Mouse (Mus musculus): ENCODE measurements around the gene Adam11. TPM values are rescaled to one million over a fixed set of nuclear protein-coding genes. Genes with fewer than 3 reads are reported as not detected.

The Adam11 gene
- polyA plus RNA-seq, 1 experiment from 2014 or later = 7.3 TPM

DNA sequence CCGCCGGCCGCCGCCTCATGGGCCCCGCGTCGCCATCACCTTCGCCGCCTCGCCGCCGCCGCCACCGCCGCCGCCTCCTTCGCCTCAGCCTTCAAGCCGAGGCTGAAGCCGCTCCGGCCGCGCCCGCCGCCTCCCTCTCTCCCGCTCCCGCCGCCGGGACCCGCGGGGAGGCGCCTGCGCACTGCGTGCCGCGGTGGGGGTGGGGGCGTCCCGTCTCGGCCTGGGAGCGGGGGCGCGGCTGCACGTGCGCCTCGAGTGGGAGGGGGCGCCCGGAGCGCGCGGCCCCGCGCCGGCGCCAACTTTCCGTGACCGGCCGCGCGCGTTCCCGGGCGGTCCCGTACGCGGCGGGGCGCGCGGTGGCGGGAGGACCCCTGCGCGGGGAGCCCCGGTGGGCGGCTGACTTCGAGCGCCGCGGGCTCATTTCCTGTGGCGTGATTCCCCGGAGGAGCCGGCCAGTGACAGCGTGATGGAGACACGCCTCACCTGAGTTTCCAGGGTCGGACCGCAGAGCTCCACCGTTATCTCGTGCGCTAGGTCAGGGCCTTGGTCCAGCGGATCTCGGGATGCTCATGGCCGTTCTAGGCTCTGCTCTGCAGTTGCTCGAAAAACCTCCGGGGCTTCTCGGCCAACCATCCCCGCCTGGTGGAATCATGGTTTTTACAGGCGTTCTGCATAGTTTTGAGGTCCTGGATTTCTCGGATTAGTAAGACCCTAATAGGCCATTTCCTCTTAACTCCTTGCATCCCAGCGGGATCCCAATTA lies 58.0 kb downstream of the Adam11 start, which contains the start of gene Gjc1:
Gjc1 (minus strand) TSS at position 680 of the 762 bp plus-strand sequence.
- peaks cover 3 to 26% of the 10 kb centered on the region in 2 experiments for H3K4me1 ChIP-seq (ENCODE audit: control insufficient read depth in 2 of 2, insufficient read depth in 2 of 2, low read length in 2 of 2)
- no peaks in the 10 kb centered on the region for H3K9me3 ChIP-seq (ENCODE audit: control insufficient read depth, low read length)
- no peaks in the 10 kb centered on the region for H3K27me3 ChIP-seq (ENCODE audit: control insufficient read depth, insufficient read depth, low read length)
- H3K4me2 ChIP-seq (ENCODE audit: low read length) = peak within 1 kb of the TSS; percentile 85
- peak within 1 kb of the TSS; percentile 96 to 99 for H3K27ac ChIP-seq (replicated peaks in 1 of 2; ENCODE audit: control insufficient read depth in 1 of 2, insufficient read depth in 1 of 2, low read depth in 2 of 2, low read length in 2 of 2)
- ATAC-seq (ENCODE audit: insufficient number of reproducible peaks, insufficient read depth, low FRiP score, low read depth) = peak; percentile 91
- 0% methylated on average over 54 of the region's 97 CpGs for WGBS
- peak within 1 kb of the TSS; percentile 99 for H3K9ac ChIP-seq (ENCODE audit: low read length)
- no peaks in the 10 kb centered on the region for H3K36me3 ChIP-seq (ENCODE audit: control insufficient read depth, insufficient read depth, low read length)
- peak within 1 kb of the TSS; percentile 94 to 97 for H3K4me3 ChIP-seq (ENCODE audit: control insufficient read depth in 1 of 2, insufficient read depth in 1 of 2, low read depth in 1 of 2, low read length in 2 of 2)

DNA sequence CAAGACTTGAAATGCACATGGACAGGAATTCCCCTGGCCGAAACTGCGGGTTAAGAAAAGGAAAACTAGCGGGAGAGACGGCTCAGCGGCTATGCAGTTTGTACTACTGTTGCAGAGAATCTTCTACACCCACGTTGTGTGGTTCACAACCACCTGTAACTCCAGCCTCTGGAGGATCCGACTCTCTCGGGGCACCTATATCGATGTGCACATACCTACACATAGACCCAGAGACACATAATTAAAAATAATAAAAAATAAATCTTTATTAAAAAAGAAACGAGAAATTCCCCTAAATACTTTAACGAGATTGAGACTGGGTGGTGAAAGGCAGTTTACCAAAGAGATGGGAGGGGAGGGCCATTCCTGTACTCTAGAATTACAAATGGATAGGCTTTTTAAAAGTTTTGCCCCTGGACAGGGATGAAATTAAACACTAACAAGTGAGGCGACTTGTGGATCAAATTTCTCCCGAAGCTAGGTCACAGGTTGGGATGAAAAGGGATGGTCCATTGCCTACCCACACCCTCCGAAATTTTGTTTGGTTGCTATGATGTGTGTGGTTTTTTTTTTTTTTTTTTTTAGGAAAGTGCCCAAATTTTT lies 58.6 kb downstream of the Adam11 start:
- 11% methylated on average over 14 of the region's 14 CpGs for WGBS
- Histone ChIP-seq H3K27me3 (ENCODE audit: control insufficient read depth, insufficient read depth, low read length) (no peaks in the 10 kb centered on the region), H3K36me3 (ENCODE audit: control insufficient read depth, insufficient read depth, low read length) (no peaks in the 10 kb centered on the region), H3K27ac (replicated peaks in 1 of 2; ENCODE audit: control insufficient read depth in 1 of 2, insufficient read depth in 1 of 2, low read depth in 2 of 2, low read length in 2 of 2) (peak overlapping the region; percentile 96 to 99), H3K9me3 (ENCODE audit: control insufficient read depth, low read length) (no peaks in the 10 kb centered on the region), H3K9ac (ENCODE audit: low read length) (peak overlapping the region; percentile 99), H3K4me3 (ENCODE audit: control insufficient read depth in 1 of 2, insufficient read depth in 1 of 2, low read depth in 1 of 2, low read length in 2 of 2) (peak overlapping the region; percentile 94 to 97), H3K4me2 (ENCODE audit: low read length) (peak overlapping the region; percentile 85), H3K4me1 (ENCODE audit: control insufficient read depth in 2 of 2, insufficient read depth in 2 of 2, low read length in 2 of 2) (peaks cover 3 to 26% of the 10 kb centered on the region in 2 experiments)
- no peak for ATAC-seq (ENCODE audit: insufficient number of reproducible peaks, insufficient read depth, low FRiP score, low read depth)

- ATAC-seq (ENCODE audit: insufficient number of reproducible peaks, insufficient read depth, low FRiP score, low read depth) = no peak
- Histone ChIP-seq H3K27ac (replicated peaks in 1 of 2; ENCODE audit: control insufficient read depth in 1 of 2, insufficient read depth in 1 of 2, low read depth in 2 of 2, low read length in 2 of 2) (no peak overlapping the region), H3K9me3 (ENCODE audit: control insufficient read depth, low read length) (no peaks in the 10 kb centered on the region), H3K36me3 (ENCODE audit: control insufficient read depth, insufficient read depth, low read length) (no peaks in the 10 kb centered on the region), H3K9ac (ENCODE audit: low read length) (no peak overlapping the region), H3K27me3 (ENCODE audit: control insufficient read depth, insufficient read depth, low read length) (no peaks in the 10 kb centered on the region), H3K4me1 (ENCODE audit: control insufficient read depth in 2 of 2, insufficient read depth in 2 of 2, low read length in 2 of 2) (peaks cover 3 to 26% of the 10 kb centered on the region in 2 experiments), H3K4me3 (ENCODE audit: control insufficient read depth in 1 of 2, insufficient read depth in 1 of 2, low read depth in 1 of 2, low read length in 2 of 2) (no peak overlapping the region), H3K4me2 (ENCODE audit: low read length) (no peak overlapping the region)
- WGBS = 34% methylated on average over 3 of the region's 3 CpGs
Measured at GRCm38 (mm10) chr11:102820432-102820831, 59.2 kb downstream of the Adam11 start.

GRCm38 (mm10) chr11:102821231-102821630 lies 60.0 kb downstream of the Adam11 start:
- no peak overlapping the region for H3K4me3 ChIP-seq (ENCODE audit: control insufficient read depth in 1 of 2, insufficient read depth in 1 of 2, low read depth in 1 of 2, low read length in 2 of 2)
- ATAC-seq (ENCODE audit: insufficient number of reproducible peaks, insufficient read depth, low FRiP score, low read depth) = no peak
- no peaks in the 10 kb centered on the region for H3K9me3 ChIP-seq (ENCODE audit: control insufficient read depth, low read length)
- H3K4me1 ChIP-seq (ENCODE audit: control insufficient read depth in 2 of 2, insufficient read depth in 2 of 2, low read length in 2 of 2) = peaks cover 3 to 19% of the 10 kb centered on the region in 2 experiments
- no peak overlapping the region for H3K4me2 ChIP-seq (ENCODE audit: low read length)
- H3K27ac ChIP-seq (replicated peaks in 1 of 2; ENCODE audit: control insufficient read depth in 1 of 2, insufficient read depth in 1 of 2, low read depth in 2 of 2, low read length in 2 of 2) = no peak overlapping the region
- H3K36me3 ChIP-seq (ENCODE audit: control insufficient read depth, insufficient read depth, low read length) = no peaks in the 10 kb centered on the region
- no peak overlapping the region for H3K9ac ChIP-seq (ENCODE audit: low read length)
- 58% methylated on average over 6 of the region's 6 CpGs for WGBS
- no peaks in the 10 kb centered on the region for H3K27me3 ChIP-seq (ENCODE audit: control insufficient read depth, insufficient read depth, low read length)

DNA sequence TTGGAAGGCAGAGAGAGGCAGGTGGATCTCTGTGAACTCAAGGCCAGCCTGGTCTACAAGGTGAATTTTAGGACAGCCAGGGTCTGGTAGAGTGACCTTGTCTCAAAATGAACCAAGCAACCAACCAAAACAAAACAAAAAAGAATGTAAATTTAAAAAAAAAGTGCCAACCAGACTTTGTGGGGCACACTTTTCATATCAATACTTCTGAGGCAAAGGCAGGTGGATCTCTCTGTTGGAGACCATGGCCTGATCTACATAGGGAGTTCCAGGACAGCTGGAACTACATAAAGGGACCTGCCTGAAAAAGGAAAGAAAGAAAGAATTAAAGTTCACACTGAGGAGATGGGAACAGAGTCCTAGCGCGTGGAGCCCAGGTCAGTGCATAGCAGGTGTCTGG lies 65.2 kb downstream of the Adam11 start:
- Histone ChIP-seq H3K4me1 (ENCODE audit: control insufficient read depth in 2 of 2, insufficient read depth in 2 of 2, low read length in 2 of 2) (peaks cover 10 to 13% of the 10 kb centered on the region in 2 experiments; a peak in 3 of 4 replicates), H3K9ac (ENCODE audit: low read length) (no peak overlapping the region), H3K9me3 (ENCODE audit: control insufficient read depth, low read length) (no peaks in the 10 kb centered on the region), H3K4me3 (ENCODE audit: control insufficient read depth in 1 of 2, insufficient read depth in 1 of 2, low read depth in 1 of 2, low read length in 2 of 2) (no peak overlapping the region), H3K36me3 (ENCODE audit: control insufficient read depth, insufficient read depth, low read length) (no peaks in the 10 kb centered on the region), H3K4me2 (ENCODE audit: low read length) (no peak overlapping the region), H3K27ac (replicated peaks in 1 of 2; ENCODE audit: control insufficient read depth in 1 of 2, insufficient read depth in 1 of 2, low read depth in 2 of 2, low read length in 2 of 2) (no peak overlapping the region), H3K27me3 (ENCODE audit: control insufficient read depth, insufficient read depth, low read length) (no peaks in the 10 kb centered on the region)
- ATAC-seq (ENCODE audit: insufficient number of reproducible peaks, insufficient read depth, low FRiP score, low read depth) = no peak
- WGBS = 89% methylated on average over 2 of the region's 2 CpGs

DNA sequence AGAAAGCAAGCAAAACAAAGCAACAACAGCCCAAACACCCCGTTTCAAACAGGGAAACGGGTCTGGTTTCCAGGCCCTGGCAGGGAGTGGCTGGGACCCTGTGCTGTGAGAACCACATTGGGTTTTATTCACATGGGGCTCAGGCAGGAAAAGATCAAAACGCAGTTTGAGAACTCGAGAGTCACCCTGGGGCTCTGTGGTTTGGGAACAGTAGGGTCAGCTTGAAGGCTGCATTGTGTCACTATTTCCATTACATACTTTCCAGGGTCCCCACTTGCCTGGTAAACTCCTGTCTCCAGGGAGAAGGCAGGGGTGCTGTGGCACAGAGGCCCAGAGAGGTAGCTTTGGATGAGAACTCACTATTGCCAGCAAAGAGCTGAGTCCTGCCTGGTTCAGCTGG lies 65.9 kb downstream of the Adam11 start:
- H3K9ac ChIP-seq (ENCODE audit: low read length) = peak overlapping the region; percentile 25; the same call in 1 of the 2 replicates
- H3K27me3 ChIP-seq (ENCODE audit: control insufficient read depth, insufficient read depth, low read length) = no peaks in the 10 kb centered on the region
- WGBS = 51% methylated on average over 4 of the region's 4 CpGs
- H3K4me2 ChIP-seq (ENCODE audit: low read length) = no peak overlapping the region
- H3K27ac ChIP-seq (replicated peaks in 1 of 2; ENCODE audit: control insufficient read depth in 1 of 2, insufficient read depth in 1 of 2, low read depth in 2 of 2, low read length in 2 of 2) = 0 out of 4 replicates have a peak overlapping the region, but pooled peaks of 1 of the 2 experiments have one; percentile 0
- no peak overlapping the region for H3K4me3 ChIP-seq (ENCODE audit: control insufficient read depth in 1 of 2, insufficient read depth in 1 of 2, low read depth in 1 of 2, low read length in 2 of 2)
- H3K4me1 ChIP-seq (ENCODE audit: control insufficient read depth in 2 of 2, insufficient read depth in 2 of 2, low read length in 2 of 2) = peaks cover 10 to 13% of the 10 kb centered on the region in 2 experiments; a peak in 3 of 4 replicates
- H3K36me3 ChIP-seq (ENCODE audit: control insufficient read depth, insufficient read depth, low read length) = no peaks in the 10 kb centered on the region
- ATAC-seq (ENCODE audit: insufficient number of reproducible peaks, insufficient read depth, low FRiP score, low read depth) = no peak
- no peaks in the 10 kb centered on the region for H3K9me3 ChIP-seq (ENCODE audit: control insufficient read depth, low read length)

All from heart, embryonic 14.5 days (tissue).